Mouse (Mus musculus): ENCODE measurements around the gene Cep57.
"Not testable (repeated sequence)": the region's sequence is repeated elsewhere in the genome, so short reads cannot be mapped to it uniquely, and the experiment has no call there.

Cep57 gene

GRCm38 (mm10) chr9:13794756-13795155 lies 32.2 kb downstream of the Cep57 start:
- no peak for DNase-seq (ENCODE audit: low read depth, low spot score)

- no peak for DNase-seq (ENCODE audit: low read depth, low spot score)
These were observed 32.6 kb downstream of the Cep57 start for GRCm38 (mm10) chr9:13794302-13794701.

GRCm38 (mm10) chr9:13790864-13791263 lies 36.0 kb downstream of the Cep57 start:
- DNase-seq (ENCODE audit: low read depth, low spot score) = not testable (repeated sequence)

GRCm38 (mm10) chr9:13781985-13782384 lies 44.9 kb downstream of the Cep57 start:
- no peak for DNase-seq (ENCODE audit: low read depth, low spot score)

GRCm38 (mm10) chr9:13774732-13775131 lies 52.2 kb downstream of the Cep57 start:
- DNase-seq (ENCODE audit: low read depth, low spot score) = no peak

- no peak for DNase-seq (ENCODE audit: low read depth, low spot score)
These were observed 60.3 kb downstream of the Cep57 start for GRCm38 (mm10) chr9:13766570-13766969.

- DNase-seq (ENCODE audit: low read depth, low spot score) = no peak
These were observed 61.3 kb downstream of the Cep57 start for GRCm38 (mm10) chr9:13765624-13766023.

GRCm38 (mm10) chr9:13760430-13760829 lies 66.5 kb downstream of the Cep57 start:
- no peak for DNase-seq (ENCODE audit: low read depth, low spot score)

All from 3T3-L1 (cell line).